Mouse (Mus musculus): ENCODE results near the gene Slc46a1.

Slc46a1 gene

DNA sequence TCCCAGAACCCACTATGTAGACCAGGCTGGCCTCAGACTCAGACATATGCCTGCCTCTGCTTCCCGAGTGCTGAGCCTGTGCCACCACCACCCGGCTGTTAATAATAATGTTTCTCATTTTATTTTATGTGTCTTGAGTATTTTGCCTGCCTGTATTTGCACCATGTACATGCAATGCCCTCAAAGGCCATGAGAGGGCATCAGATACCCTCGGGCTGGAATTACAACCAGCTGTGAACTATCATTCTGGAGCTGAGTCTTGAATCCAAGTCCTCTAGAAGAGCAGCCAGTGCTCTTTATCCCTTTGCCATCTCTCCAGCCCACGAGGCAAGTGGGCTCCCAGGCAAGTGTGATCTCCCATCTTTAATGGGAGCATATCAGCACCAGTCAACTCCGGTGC, 10.2 kb upstream of the Slc46a1 start:
- WGBS = 43% methylated on average over 5 of the region's 5 CpGs

DNA sequence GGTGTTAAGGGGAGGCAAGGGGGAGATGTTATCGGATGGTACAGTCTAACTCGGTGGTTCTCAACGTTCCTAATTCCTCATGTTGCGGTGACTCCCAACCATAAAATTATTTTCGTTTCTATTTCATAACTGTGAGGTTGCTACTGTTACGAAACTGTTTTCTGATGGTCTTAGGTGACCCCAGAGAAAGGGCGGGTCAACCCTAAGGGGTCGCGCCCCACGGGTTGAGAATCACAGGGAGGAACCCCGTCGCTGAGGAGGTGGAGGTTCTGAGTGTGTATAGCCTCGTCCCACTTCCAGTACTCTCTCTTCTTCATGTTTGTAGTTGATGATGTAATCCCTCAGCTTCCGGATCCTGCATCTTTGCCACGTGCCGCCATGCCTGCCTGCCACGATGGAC, 6.8 kb upstream of the Slc46a1 start:
- WGBS = 87% methylated on average over 17 of the region's 17 CpGs

DNA sequence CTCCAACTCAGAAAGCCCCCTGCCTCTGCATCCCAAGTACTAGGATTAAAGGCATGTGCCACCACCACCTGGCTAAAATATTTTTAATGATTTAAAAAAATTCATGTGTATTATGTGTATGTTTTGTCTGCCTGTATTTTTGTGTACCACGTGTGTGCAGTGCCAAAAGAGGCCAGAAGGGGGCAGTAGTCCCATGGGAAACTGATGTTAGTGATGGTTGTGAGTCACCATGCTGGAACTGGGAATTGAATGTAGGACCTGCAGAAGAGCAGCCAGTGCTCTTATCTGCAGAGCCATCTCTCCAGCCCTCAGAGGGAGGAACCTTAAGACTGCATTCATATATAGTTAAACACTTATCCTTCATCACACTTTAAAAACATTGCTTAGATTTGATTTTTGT, 3.6 kb upstream of the Slc46a1 start:
- WGBS = 79% methylated on average over 1 of the region's 1 CpGs

- WGBS = 87% methylated on average over 5 of the region's 5 CpGs
These were observed 2.8 kb upstream of the Slc46a1 start for GRCm38 (mm10) chr11:78462669-78463068.

DNA sequence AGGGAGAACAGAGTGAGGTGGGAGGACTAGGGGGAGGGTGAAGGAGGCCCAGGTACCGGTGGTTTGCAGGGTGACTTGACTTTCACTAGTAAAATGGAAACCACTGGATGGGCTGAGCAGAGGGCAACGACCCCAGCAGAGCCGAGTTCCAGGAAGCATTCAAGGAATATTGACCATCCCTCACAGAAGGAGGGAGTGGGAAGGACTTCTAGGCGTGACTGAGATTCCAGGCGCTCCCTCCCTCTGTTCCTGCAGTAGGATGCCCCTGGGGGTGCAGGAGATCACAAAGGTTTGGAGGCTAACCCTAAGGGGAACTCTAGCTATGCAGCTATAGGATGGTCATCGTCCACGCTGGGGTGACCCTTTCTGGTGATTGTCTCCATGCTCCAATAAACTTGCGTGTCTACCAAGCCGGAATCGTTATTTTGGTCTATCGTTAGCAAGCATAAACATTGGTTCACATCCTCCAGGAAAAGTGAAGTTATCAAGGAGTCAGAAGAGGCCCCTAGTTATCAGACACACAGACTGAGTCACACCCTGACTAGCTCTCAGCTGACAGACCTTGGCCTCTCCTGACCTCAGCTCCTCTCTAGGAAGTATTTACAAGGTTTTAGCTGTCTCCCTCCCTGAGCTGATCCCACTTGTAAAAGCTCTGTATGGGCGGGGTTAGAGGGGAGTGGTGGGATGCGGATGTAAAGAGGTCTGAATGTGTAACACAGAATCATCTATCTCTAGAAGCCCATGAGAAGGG, 2.0 kb upstream of the Slc46a1 start:
- 77% methylated on average over 13 of the region's 13 CpGs for WGBS

- 40% methylated on average over 9 of the region's 9 CpGs for WGBS
These were observed 381 bp upstream of the Slc46a1 start for GRCm38 (mm10) chr11:78465116-78465515.

DNA sequence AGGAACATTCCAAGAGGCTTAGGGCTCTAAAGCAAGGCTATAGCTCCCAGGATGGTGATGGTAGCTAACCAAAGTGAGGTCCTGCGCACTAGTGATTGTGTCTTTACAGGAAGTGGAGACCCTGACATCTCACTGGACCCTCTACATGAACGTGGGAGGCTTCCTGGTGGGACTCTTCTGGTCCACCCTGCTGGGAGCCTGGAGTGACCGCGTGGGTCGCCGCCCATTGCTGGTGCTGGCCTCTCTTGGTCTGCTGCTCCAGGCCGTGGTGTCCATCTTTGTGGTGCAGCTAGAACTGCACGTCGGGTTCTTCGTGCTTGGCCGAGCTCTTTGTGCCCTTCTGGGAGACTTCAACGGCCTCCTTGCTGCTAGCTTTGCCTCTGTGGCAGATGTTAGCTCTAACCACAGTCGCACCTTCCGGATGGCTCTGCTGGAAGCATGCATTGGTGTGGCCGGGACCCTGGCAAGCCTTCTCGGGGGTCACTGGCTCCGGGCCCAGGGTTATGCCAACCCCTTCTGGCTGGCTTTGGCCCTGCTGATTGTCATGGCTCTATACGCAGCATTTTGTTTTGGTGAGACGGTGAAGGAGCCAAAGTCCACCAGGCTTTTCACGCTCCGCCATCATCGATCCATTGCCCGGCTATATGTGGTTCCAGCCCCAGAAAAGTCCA, 880 bp downstream of the Slc46a1 start:
- WGBS = 53% methylated on average over 23 of the region's 23 CpGs

GRCm38 (mm10) chr11:78467515-78467914, 2.0 kb downstream of the Slc46a1 start:
- WGBS = 85% methylated on average over 7 of the region's 7 CpGs

DNA sequence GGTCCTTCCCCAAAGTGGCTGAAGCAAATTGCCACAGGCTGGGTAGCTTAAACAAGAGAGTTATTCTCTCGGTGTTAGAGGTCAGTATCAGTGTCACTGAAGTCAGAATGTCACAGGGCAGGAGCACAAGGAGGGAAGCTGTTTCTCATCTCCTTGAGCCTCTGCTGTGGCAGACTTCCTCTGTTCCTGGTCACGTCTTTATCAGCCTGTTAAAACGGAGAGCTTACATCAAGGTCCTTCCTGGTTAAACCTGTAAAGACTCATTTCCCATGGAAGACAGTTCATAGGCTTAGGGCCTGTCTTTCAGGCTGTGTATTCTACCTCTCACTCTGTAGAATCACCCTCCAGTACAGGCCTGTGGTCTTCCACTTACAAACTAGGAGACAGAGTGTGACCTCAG, 2.4 kb downstream of the Slc46a1 start:
- 81% methylated on average over 3 of the region's 3 CpGs for WGBS

GRCm38 (mm10) chr11:78471326-78472103, 6.0 kb downstream of the Slc46a1 start:
- 95% methylated on average over 10 of the region's 10 CpGs for WGBS

- 78% methylated on average over 3 of the region's 3 CpGs for WGBS
These were observed 9.8 kb downstream of the Slc46a1 start for GRCm38 (mm10) chr11:78475289-78475688.

GRCm38 (mm10) chr11:78483639-78484038, 18.1 kb downstream of the Slc46a1 start:
- 72% methylated on average over 7 of the region's 7 CpGs for WGBS

GRCm38 (mm10) chr11:78488168-78488567, 22.7 kb downstream of the Slc46a1 start:
- 12% methylated on average over 8 of the region's 8 CpGs for WGBS

DNA sequence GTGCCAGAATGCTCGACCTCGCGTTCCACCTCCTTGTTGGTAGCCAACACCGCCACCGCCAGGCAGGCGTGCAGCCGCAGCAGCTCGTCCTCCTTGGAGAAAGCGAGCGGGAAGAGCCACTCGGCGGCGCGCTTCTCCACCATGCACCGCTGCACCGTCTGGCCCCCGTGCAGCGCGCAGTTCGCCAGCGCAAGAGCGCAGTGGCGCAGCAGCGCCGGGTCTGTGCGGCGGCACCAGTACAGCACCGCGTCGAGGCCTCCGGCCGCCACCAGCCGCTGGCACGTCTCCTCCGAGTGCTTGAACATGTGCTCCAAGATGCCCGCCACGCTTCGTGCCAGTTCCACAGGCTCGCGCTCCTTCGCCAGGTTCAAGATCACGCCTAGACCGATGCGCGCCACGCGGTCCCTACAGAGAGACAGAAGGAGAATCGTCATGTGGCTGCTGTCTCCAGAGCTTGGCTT, 25.3 kb downstream of the Slc46a1 start:
- WGBS = 5% methylated on average over 46 of the region's 48 CpGs

DNA sequence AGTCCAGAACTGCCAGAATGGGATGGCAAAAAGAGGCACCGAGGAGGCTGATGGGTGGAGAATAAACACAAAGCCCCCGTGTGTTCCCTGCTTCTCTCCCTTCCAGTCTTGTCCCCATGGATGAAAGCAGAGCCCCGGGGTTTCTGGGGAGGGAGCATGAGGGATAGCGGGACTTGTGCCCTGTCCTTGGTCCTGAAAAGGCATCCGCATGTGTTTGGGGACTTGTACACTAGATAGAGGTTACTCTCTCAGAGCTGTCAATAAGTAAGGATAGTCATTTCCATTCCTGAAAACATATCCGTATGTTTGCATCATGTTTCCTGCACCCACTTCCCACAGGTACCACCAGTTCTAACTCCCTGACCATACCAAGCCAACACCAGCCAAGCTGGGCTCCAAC, 30.4 kb downstream of the Slc46a1 start:
- 12% methylated on average over 6 of the region's 6 CpGs for WGBS

GRCm38 (mm10) chr11:78497071-78497541, 31.6 kb downstream of the Slc46a1 start:
- WGBS = under 1% methylated on average over 44 of the region's 44 CpGs

GRCm38 (mm10) chr11:78497544-78498522, 32.3 kb downstream of the Slc46a1 start, which contains the start of gene Sarm1:
Gene Sarm1 (minus strand): TSS chr11:78497754.
- 2% methylated on average over 36 of the region's 36 CpGs for WGBS

DNA sequence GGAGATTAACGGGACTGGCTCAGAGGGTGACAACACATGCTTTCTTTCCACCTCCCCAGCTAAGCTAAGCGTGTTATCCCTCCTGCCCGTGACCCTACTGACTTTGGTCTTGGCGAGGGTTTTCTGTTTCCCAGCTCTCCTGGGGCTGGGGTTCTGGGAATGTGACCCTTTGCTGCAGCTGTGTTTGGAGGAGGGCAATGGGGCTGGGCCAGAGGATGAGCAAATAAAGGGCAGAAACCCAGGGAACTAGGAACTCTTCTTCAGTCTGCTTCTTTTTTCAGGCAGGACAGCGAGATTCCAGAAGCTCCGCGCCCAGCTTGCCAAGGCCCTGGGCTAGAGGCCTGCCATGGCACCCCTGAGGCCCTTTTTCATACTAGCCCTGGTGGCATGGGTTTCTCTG, 33.5 kb downstream of the Slc46a1 start, which contains the start of gene Vtn:
TSS of gene Vtn (plus strand) at position 88 of the 400 bp plus-strand sequence.
- 74% methylated on average over 7 of the region's 7 CpGs for WGBS

DNA sequence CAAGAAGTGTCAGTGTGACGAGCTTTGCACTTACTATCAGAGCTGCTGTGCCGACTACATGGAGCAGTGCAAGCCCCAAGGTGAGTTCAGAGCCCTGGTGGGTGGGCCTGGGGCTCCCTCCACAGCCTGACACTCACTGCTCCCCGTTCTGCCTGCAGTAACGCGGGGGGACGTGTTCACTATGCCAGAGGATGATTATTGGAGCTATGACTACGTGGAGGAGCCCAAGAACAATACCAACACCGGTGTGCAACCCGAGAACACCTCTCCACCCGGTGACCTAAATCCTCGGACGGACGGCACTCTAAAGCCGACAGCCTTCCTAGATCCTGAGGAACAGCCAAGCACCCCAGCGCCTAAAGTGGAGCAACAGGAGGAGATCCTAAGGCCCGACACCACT, 34.0 kb downstream of the Slc46a1 start:
- WGBS = 72% methylated on average over 16 of the region's 16 CpGs

- 58% methylated on average over 9 of the region's 9 CpGs for WGBS
These were observed 35.2 kb downstream of the Slc46a1 start for GRCm38 (mm10) chr11:78500623-78501202.

GRCm38 (mm10) chr11:78501529-78501928, 36.0 kb downstream of the Slc46a1 start:
- WGBS = 82% methylated on average over 20 of the region's 20 CpGs
